Mouse (Mus musculus) activated CD4-positive, CD25-positive, alpha-beta regulatory T cell, adult 4 months (primary cell): ENCODE measurements around the gene Krtap15. TPM values are rescaled to one million over a fixed set of nuclear protein-coding genes. Genes with fewer than 3 reads are reported as not detected.

Experiments used
- ATAC-seq: one replicate; pipeline ENCODE4 v1.8.0; 2017
- polyA plus RNA-seq, 2 experiments: library from polyadenylated mRNA; unstranded; fragments of 100-300 nt; shearing (Covaris generic); gene quantifications; one replicate each; pipeline ENCODE4 v1.2.1; 2017

Gene Krtap15
- not detected for polyA plus RNA-seq

GRCm38 (mm10) chr16:88820066-88820465, at the start of gene Krtap15:
Gene Krtap15, plus strand, starts transcription at chr16:88820215.
- ATAC-seq = no peak

- ATAC-seq = no peak
These were observed 45.9 kb upstream of the Krtap15 start, which contains the start of gene 2310057N15Rik for GRCm38 (mm10) chr16:88774106-88774505. Gene 2310057N15Rik, minus strand, starts transcription at chr16:88774206.

GRCm38 (mm10) chr16:88777596-88777995, 42.4 kb upstream of the Krtap15 start, which contains the start of gene Gm5965:
Gene Gm5965, plus strand, starts transcription at chr16:88777896.
- ATAC-seq = no peak

- ATAC-seq = no peak
These were observed 33.2 kb upstream of the Krtap15 start for GRCm38 (mm10) chr16:88786786-88787185.

- no peak for ATAC-seq
These were observed 8.2 kb upstream of the Krtap15 start, which contains the start of gene Gm20741 for GRCm38 (mm10) chr16:88811827-88812226. Gene Gm20741, minus strand, starts transcription at chr16:88812220.

GRCm38 (mm10) chr16:88823736-88824135, 3.7 kb downstream of the Krtap15 start:
- ATAC-seq = no peak

- ATAC-seq = no peak
These were observed 6.2 kb downstream of the Krtap15 start, which contains the start of gene Krtap14 for GRCm38 (mm10) chr16:88826095-88826652. Gene Krtap14, minus strand, starts transcription at chr16:88826145.

- ATAC-seq = no peak
These were observed 7.0 kb downstream of the Krtap15 start for GRCm38 (mm10) chr16:88826978-88827377.

GRCm38 (mm10) chr16:88847363-88847762, 27.3 kb downstream of the Krtap15 start:
- ATAC-seq = no peak

GRCm38 (mm10) chr16:88848558-88848957, 28.5 kb downstream of the Krtap15 start:
- ATAC-seq = no peak

- no peak for ATAC-seq
These were observed 31.4 kb downstream of the Krtap15 start for GRCm38 (mm10) chr16:88851450-88851849.

- no peak for ATAC-seq
These were observed 44.9 kb downstream of the Krtap15 start for GRCm38 (mm10) chr16:88864887-88865407.

GRCm38 (mm10) chr16:88869311-88869710, 49.3 kb downstream of the Krtap15 start, which contains the start of gene Krtap19-1:
Gene Krtap19-1, minus strand, starts transcription at chr16:88869411.
- no peak for ATAC-seq

GRCm38 (mm10) chr16:88874169-88874568, 54.2 kb downstream of the Krtap15 start, which contains the start of gene Krtap19-2:
Gene Krtap19-2, minus strand, starts transcription at chr16:88874269.
- no peak for ATAC-seq

GRCm38 (mm10) chr16:88877938-88878337, 57.9 kb downstream of the Krtap15 start, which contains the start of gene Krtap19-3:
Gene Krtap19-3, minus strand, starts transcription at chr16:88878038.
- no peak for ATAC-seq

Other genes starting within 250 kb of the Krtap15 start
- not detected for gene Krtap24-1, start 207.9 kb upstream of the Krtap15 start, polyA plus RNA-seq
- gene 2310079G19Rik, start 192.5 kb upstream of the Krtap15 start, polyA plus RNA-seq = not detected
- gene Krtap26-1, start 172.4 kb upstream of the Krtap15 start, polyA plus RNA-seq = not detected
- gene Krtap27-1, start 148.5 kb upstream of the Krtap15 start, polyA plus RNA-seq = not detected
- not detected for gene 2310061N02Rik, start 112.3 kb upstream of the Krtap15 start, polyA plus RNA-seq
- under 1 TPM in 1 of 2 experiments, not detected in 1; 0.77 TPM for gene Krtap13-1, start 91.4 kb upstream of the Krtap15 start, polyA plus RNA-seq
- gene Krtap13, start 68.6 kb upstream of the Krtap15 start, polyA plus RNA-seq = not detected
- not detected for gene 2310034C09Rik, start 61.4 kb upstream of the Krtap15 start, polyA plus RNA-seq
- gene 2310057N15Rik, start 46.0 kb upstream of the Krtap15 start, polyA plus RNA-seq = not detected
- not detected for gene Gm5965, start 42.3 kb upstream of the Krtap15 start, polyA plus RNA-seq
- not detected for gene Gm20741, start 8.0 kb upstream of the Krtap15 start, polyA plus RNA-seq
- gene Krtap14, start 5.9 kb downstream of the Krtap15 start, polyA plus RNA-seq = not detected
- gene Krtap19-1, start 49.2 kb downstream of the Krtap15 start, polyA plus RNA-seq = not detected
- not detected for gene Krtap19-2, start 54.1 kb downstream of the Krtap15 start, polyA plus RNA-seq
- gene Krtap19-3, start 57.8 kb downstream of the Krtap15 start, polyA plus RNA-seq = not detected
- not detected for gene Krtap19-4, start 64.9 kb downstream of the Krtap15 start, polyA plus RNA-seq
- not detected for gene Krtap19-5, start 76.2 kb downstream of the Krtap15 start, polyA plus RNA-seq
- not detected for gene Krtap19-9b, start 112.0 kb downstream of the Krtap15 start, polyA plus RNA-seq
- gene Krtap16-3, start 142.7 kb downstream of the Krtap15 start, polyA plus RNA-seq = not detected
- not detected for gene Krtap22-2, start 190.5 kb downstream of the Krtap15 start, polyA plus RNA-seq
- not detected for gene Gm10229, start 195.1 kb downstream of the Krtap15 start, polyA plus RNA-seq
- gene Krtap6-1, start 211.5 kb downstream of the Krtap15 start, polyA plus RNA-seq = not detected
- gene Gm10228, start 221.3 kb downstream of the Krtap15 start, polyA plus RNA-seq = not detected
- not detected for gene Krtap6-5, start 227.7 kb downstream of the Krtap15 start, polyA plus RNA-seq
- not detected for gene 1110025L11Rik, start 243.8 kb downstream of the Krtap15 start, polyA plus RNA-seq